Mouse (Mus musculus) embryonic fibroblast, embryonic 13.5 days (primary cell): ENCODE results near the gene Adap1. TPM values are rescaled to one million over a fixed set of nuclear protein-coding genes. Genes with fewer than 3 reads are reported as not detected.

ENCODE experiments used
- H3K27ac ChIP-seq: 2 replicates; pipeline ENCODE4 v1.5.1; 2012; ENCODE audit warnings: low read length, control low read depth, inconsistent platforms; ENCODE audit not compliant: insufficient read depth
- H3K4me1 ChIP-seq: 2 replicates; pipeline ENCODE4 v1.6.1; 2011; ENCODE audit warnings: low read length; ENCODE audit not compliant: control insufficient read depth, insufficient read depth
- H3K4me3 ChIP-seq: 2 replicates; pipeline ENCODE4 v1.5.1; 2011; ENCODE audit warnings: mild to moderate bottlenecking, control low read depth, low read length; ENCODE audit not compliant: insufficient read depth
- CTCF ChIP-seq: IDR thresholded peaks from 2 replicates; pipeline ENCODE4 v1.5.1; 2011; ENCODE audit warnings: mild to moderate bottlenecking, control low read depth, low read length, moderate library complexity, borderline replicate concordance; ENCODE audit not compliant: insufficient read depth
- POLR2A ChIP-seq: IDR thresholded peaks from 2 replicates; pipeline ENCODE4 v1.6.1; 2011; ENCODE audit warnings: low read depth, mild to moderate bottlenecking, control low read depth, low read length, moderate library complexity
- polyA plus RNA-seq: library from polyadenylated mRNA; stranded (reverse); fragments of >200 nt; gene quantifications from 2 replicates; pipeline ENCODE4 v1.2.4, GENCODE M21; 2011; ENCODE audit warnings: low read depth; ENCODE audit not compliant: missing spikeins, insufficient read length

Adap1 gene
- polyA plus RNA-seq, 1 experiment = 0.54 TPM

DNA sequence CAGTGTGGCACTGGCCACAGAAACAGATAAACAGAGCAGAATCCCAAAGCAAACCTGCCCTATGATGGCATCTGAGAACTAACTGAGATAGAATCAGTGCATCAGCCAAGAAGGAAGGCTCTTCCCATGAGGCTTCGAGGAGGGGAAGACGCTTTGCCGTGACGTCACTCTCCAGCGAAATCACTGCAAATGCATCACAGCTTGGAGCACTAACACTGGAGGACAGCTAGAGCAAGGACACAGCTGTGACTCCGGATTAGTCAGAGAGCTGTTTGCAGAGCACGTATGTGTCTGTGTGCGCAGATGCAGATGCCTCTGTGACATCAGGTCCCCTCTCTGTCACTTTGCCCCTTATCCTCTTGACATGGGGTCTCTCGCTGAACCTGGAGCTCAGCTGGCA lies 13.6 kb downstream of the Adap1 start:
- TF ChIP-seq CTCF (no peak), POLR2A (no peak)
- no peak overlapping the region for H3K4me3 ChIP-seq
- no peaks in the 10 kb centered on the region for H3K4me1 ChIP-seq
- no peak overlapping the region for H3K27ac ChIP-seq

DNA sequence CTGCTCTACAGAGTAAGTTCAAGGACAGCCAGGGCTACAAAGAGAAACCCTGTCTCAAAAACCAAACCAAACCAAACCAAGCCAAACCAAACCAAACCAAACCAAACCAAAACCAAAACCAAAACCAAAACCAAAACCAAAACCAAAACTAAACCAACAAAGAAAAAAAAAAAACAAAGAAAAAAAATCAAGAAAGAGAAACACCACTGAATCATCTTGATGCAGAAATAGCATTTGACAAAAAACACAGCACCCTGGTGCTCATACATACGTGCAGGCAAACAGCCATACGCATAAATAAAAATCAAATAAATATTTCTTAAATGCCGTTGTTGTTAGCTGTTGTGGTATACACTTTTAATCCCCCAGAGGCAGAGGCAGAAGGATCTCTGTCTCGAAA lies 14.9 kb downstream of the Adap1 start:
- no peaks in the 10 kb centered on the region for H3K4me1 ChIP-seq
- no peak overlapping the region for H3K4me3 ChIP-seq
- no peak overlapping the region for H3K27ac ChIP-seq
- TF ChIP-seq CTCF = no peak

DNA sequence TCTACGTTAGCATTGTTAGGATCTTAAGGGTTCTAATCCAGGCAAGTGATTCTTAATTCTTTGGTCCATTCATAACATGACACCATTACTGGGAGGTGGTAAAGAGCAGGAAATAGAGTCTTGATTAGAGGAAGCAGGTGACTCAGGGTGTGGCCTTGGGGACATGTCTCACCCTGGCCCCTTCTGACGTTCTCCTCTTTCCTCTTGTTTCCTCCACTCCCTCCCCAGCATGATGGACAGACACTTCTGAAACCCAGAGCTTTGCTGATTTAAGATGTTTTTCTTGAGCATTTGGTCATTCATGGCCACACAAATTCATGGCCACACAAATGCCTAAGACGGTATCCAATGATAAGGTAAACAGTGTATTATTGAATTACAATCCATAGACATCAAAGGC lies 15.5 kb downstream of the Adap1 start:
- Histone ChIP-seq H3K4me1 (no peaks in the 10 kb centered on the region), H3K27ac (no peak overlapping the region), H3K4me3 (no peak overlapping the region)
- TF ChIP-seq POLR2A = no peak
- no peak for TF ChIP-seq CTCF

DNA sequence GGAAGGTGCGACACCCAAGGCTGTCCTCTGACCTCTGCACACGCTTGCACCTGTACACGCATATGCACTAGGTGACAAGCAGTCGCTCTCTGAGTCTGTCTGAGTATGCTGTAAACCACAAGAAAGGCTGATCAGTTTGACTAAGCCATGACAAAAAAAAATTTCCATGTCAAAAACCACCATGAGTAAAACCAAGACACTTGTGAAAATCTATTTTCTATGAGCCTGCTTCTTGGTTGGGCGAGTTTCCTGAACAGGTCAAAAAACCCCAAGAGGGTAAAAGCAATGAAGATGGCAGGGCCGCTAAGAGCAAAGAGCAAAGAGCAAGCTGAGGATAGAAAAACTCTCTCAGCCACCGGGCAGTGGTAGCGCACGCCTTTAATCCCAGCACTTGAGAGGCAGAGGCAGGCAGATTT lies 21.8 kb downstream of the Adap1 start:
- no peak overlapping the region for H3K27ac ChIP-seq
- no peaks in the 10 kb centered on the region for H3K4me1 ChIP-seq
- TF ChIP-seq CTCF (no peak), POLR2A (no peak)
- no peak overlapping the region for H3K4me3 ChIP-seq

DNA sequence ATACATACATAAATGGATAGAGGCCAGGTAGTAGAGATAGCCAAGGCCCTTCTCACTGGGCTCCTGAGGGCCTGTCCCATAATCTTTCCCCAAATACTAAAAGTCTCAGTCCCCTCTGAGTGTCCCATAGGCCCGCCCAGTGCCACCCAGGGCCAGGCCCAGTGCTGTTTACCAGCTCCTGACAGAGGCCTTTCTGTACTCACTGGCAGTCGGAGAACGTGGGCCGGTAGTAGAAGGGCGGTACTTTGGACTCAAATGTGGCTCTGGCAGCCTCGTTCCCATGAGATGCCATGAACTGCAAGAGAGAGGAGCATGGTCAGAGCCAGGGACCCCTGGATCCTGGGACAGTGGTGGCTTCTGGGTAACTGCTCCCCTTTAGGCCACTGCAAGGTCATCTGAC lies 23.3 kb downstream of the Adap1 start:
- Histone ChIP-seq H3K27ac (no peak overlapping the region), H3K4me1 (no peaks in the 10 kb centered on the region), H3K4me3 (no peak overlapping the region)
- TF ChIP-seq POLR2A (no peak), CTCF (no peak)

DNA sequence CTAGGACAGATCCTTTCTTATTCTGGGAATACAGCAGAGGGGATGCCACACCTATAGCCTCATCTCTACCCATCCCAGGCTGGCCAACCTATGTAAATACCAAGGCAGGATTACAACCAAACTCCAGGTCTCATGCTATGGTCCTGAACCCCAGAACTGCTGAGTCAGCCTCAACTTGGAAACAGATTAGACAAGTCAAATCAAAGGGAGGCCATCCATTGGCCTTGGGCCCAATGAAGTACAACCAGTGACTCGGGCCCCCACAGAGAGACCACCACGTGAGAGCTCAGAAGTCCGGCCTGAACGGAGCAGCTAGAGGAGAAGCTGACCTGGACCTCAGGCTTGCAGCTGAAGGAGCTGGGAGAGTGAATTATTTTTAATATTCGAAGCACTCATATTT lies 27.7 kb downstream of the Adap1 start:
- Histone ChIP-seq H3K27ac (no peak overlapping the region), H3K4me3 (no peak overlapping the region), H3K4me1 (no peaks in the 10 kb centered on the region)
- TF ChIP-seq CTCF = no peak
- no peak for TF ChIP-seq POLR2A

DNA sequence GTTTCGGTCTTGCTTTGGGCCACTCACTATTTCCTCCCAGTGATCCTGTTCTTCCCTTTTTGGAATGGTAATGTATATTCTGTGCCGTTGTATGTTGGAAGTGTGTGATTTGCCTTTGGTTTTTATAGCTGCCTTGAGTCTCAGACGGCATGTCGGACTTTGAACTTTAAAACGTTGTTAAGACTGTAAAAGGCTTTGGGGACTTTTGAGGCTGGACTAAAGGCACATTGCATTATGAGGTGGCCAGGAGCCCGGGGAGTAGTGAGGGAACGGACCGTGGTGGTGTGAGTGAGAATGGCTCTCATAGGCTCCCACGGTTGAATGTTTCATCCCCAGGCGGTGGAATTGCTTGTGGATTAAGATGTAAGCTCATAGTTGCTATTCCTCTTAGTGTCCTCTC lies 28.3 kb downstream of the Adap1 start:
- Histone ChIP-seq H3K4me1 (no peaks in the 10 kb centered on the region), H3K4me3 (no peak overlapping the region), H3K27ac (no peak overlapping the region)
- TF ChIP-seq CTCF (no peak), POLR2A (no peak)

DNA sequence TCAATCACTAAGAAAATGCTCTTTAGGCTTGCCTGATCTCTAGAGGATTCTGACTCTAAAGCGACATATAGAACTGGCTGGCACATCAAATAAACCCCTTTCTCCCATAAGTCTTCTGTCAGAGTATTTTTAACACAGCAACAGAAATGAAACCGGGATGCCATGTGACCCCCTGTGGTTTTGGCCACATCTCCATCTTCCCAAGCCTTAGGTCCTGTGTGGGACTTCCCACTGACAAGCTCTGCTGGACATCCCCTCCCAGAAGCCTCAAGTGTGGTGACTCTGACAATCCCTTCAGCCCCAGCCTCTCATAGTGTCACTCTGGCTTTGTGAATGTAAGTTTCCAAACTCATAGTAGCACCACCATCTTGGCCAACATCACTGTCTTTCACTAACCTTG lies 31.3 kb downstream of the Adap1 start:
- Histone ChIP-seq H3K4me3 (no peak overlapping the region), H3K4me1 (no peaks in the 10 kb centered on the region), H3K27ac (no peak overlapping the region)
- TF ChIP-seq POLR2A (no peak), CTCF (no peak)

DNA sequence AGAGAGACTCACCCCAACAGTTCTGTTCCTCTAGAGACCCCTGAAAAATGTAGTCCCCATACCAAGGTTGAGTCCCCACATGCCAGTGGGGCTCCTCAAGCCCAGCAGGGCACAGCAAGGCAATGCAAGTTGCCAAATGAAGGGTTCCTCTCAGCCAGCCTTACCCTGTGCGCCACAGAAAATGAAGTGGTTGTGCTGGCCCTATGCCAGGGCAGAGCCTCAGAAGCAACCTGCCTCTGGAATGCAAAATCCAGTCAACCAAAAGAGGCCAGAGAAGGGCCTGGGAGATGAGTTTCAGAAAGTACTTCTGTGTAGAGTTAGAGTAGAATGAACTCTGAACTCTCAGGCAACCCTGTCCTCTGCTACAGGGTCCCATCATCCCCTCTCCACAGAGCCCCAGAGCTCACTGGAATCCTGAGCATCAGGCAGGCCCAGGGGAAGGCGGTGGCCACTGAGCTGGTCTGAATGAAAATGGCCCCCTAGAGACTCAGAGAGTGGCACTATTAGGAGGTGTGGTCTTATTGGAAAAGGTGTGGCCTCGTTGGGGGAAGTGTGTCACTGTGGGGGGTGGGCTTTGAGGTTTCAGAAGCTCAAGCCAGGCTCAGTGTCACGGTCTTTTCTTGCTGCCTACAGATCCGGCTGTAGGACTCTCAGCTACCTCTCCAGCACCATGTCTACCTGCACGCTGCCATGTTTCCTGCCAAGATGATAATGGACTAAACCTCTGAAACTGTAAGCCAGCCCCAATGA lies 33.4 kb downstream of the Adap1 start:
- TF ChIP-seq CTCF (no peak), POLR2A (no peak)
- no peak overlapping the region for H3K27ac ChIP-seq
- H3K4me3 ChIP-seq = no peak overlapping the region
- no peaks in the 10 kb centered on the region for H3K4me1 ChIP-seq

DNA sequence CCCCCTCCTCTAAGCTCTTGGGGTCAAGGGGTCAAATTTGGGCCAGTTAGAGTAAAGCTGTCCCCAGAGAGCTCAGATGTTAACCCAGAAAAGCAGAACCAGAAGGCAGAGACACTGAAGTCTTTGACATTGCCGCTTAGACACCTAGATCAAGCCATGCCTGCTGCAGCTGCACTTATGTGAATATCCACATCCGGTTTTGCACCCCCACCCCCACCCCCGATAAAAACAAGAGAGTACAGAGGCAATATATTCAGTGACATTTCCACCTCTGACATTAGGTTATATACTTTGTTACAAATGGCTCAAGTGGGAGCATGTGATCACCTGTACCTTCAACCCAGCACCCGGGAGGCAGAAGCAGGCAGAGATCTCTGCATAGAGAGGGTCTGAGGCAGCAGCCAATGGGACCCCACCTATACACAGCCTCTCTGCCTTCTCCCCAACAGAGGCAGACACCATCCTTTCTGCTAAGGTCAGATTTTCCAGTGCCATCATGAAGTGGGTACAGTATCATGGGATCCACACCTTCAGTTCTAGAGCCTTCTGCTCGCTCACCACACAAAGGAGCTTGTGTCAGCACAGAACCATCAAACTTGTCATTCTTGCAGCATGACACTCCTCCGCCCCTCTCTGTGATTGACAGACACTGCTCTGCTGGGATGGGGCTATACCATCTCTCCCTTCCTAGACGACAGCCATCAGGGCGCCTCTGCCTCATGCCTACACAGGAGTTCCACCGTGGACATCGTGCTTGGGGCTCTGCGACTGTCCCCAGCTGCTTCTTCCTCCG lies 34.8 kb downstream of the Adap1 start:
- no peak overlapping the region for H3K27ac ChIP-seq
- TF ChIP-seq CTCF = no peak
- no peak for TF ChIP-seq POLR2A
- no peaks in the 10 kb centered on the region for H3K4me1 ChIP-seq
- H3K4me3 ChIP-seq = no peak overlapping the region

DNA sequence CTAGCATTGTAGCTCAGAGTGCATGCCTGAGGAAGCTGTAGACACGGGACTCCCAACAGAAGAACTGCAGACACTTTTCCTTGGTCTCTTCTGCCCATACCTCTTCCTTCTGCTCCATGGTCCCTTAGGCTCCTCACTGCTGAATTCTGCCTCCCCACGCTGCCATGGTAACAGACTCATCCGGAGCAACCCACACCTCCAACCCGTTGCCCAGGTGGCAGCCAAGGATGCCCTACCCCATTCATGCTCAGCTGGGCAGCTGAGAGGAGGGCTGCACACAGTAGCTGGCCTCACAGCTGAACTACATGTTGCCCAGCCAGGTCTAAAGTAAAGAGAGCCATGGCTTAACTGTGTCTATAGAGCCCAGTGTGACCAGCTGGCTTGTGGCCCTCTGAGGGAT lies 36.8 kb downstream of the Adap1 start:
- H3K27ac ChIP-seq = no peak overlapping the region
- H3K4me3 ChIP-seq = no peak overlapping the region
- H3K4me1 ChIP-seq = no peaks in the 10 kb centered on the region
- no peak for TF ChIP-seq CTCF
- TF ChIP-seq POLR2A = no peak
